Mouse (Mus musculus): ENCODE data around the gene Pex6.

The Pex6 gene

DNA sequence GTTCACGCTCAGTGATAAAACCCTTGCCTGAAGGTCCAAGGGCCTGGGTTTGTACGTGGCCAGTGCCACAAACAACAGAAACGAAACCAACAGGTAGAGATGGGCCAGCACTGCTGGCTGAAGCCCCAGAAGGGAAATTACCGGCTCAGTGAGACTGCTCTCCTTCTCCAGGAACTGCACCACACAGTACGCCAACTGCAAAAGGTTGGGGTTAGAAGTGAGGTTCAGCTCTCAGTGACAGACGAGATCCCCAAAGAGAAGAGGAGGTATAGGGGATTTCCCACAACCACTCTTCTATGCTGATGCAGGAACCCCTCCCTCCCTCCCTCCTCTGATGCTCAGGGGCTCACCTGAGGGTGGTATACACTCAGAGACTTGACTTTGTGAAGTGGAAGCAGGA, 25.4 kb upstream of the Pex6 start:
- Histone ChIP-seq H3K27me3 (ENCODE audit: control insufficient read depth, insufficient read depth, low read length, poor library complexity, severe bottlenecking) (no peaks in the 10 kb centered on the region), H3K36me3 (ENCODE audit: control insufficient read depth, insufficient read depth, low read length, poor library complexity, severe bottlenecking) (peaks cover 4% of the 10 kb centered on the region)
- DNase-seq (ENCODE audit: low read depth, low spot score), result no peak

DNA sequence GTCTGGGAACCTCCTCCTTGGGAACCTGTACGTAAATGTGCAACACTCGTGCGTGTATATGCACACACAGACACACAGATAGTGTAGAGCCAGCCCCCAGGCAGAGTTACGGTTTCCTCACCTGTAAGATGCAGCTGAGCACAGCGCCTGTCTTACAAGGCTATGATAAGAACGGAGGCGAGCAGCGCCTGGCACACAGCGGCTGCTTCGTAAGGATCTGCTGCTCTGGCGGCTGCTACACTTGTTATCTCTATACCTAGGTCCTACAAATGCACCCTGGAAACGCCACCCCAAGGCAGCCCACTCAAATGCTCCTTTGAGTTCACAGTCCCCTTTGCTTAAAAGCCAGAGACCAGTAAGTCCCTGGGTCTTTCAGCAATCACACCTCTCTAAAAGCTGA, 20.6 kb upstream of the Pex6 start:
- Histone ChIP-seq H3K27me3 (ENCODE audit: control insufficient read depth, insufficient read depth, low read length, poor library complexity, severe bottlenecking) (no peaks in the 10 kb centered on the region), H3K36me3 (ENCODE audit: control insufficient read depth, insufficient read depth, low read length, poor library complexity, severe bottlenecking) (peaks cover 4% of the 10 kb centered on the region)
- no peak for DNase-seq (ENCODE audit: low read depth, low spot score)

DNA sequence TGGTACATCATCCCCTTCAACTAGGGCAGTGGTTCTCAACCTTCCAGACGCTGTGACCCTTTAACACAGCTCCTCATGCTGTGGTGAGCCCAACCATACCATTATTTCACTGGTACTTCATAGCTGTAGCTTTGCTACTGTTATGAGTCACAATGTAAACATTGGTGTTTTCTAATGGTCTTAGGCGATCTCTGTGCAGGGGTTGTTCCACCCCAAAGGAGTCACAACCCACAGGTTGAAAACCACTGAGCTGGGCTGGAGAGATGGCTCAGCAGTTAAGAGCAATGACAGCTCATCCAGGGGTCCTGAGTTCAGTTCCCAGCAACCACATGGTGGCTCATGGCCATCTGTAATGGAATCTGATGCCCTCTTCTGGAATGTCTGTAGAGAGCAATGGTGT, 19.9 kb upstream of the Pex6 start:
- Histone ChIP-seq H3K27me3 (ENCODE audit: control insufficient read depth, insufficient read depth, low read length, poor library complexity, severe bottlenecking) (no peaks in the 10 kb centered on the region), H3K36me3 (ENCODE audit: control insufficient read depth, insufficient read depth, low read length, poor library complexity, severe bottlenecking) (peaks cover 1% of the 10 kb centered on the region)
- no peak for DNase-seq (ENCODE audit: low read depth, low spot score)

DNA sequence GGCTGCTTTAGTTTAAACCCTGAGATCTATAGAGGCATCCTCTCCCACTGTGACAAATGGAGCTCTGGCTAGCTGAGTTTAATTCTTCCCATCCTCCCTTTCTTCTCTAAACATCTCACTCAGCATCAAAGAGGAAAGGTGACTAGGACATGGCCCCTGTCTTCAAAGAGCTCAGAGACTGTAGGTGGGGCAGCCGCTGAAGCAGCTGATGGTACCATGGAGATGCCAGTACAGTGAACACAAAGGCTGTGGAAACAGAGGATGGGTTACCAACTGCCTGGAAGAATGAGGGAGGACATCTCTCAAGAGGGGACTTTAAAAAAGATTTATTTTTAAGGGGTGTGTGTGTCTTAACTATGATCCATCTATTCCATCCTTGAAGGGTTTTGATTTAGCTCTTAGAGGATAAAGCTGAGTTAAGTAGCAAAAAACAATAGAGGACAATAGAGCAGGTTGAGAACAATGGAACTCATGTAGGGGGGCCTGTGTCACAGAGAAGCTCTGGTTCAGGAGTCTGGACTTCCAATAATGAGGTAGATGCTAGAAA, 16.7 kb upstream of the Pex6 start:
- H3K36me3 ChIP-seq (ENCODE audit: control insufficient read depth, insufficient read depth, low read length, poor library complexity, severe bottlenecking), result no peaks in the 10 kb centered on the region; the same call in 1 of the 2 replicates

DNA sequence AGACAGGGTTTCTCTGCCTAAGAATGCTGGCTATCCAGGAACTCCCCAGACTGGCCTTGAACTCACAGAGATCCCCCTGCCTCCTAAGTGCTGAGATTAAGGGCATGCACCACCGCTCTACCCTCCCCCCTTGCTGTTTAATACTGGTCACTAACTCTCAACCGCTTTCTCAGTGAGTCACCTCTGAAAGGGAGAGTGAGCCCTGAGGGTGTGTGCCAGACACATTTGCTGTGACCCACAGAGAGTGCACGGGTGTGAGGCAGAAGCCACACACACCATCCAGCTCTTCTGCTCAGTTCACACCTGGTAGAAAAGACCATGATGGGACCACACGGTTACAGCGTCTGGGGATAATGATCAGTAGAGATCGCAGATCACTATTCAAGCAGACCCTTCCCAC, 12.7 kb upstream of the Pex6 start:
- H3K36me3 ChIP-seq (ENCODE audit: control insufficient read depth, insufficient read depth, low read length, poor library complexity, severe bottlenecking), result no peaks in the 10 kb centered on the region
- H3K27me3 ChIP-seq (ENCODE audit: control insufficient read depth, insufficient read depth, low read length, poor library complexity, severe bottlenecking), result no peaks in the 10 kb centered on the region
- DNase-seq (ENCODE audit: low read depth, low spot score), result no peak

More for the DNA sequence above, 16.7 kb upstream of the Pex6 start:
- no peaks in the 10 kb centered on the region for H3K27me3 ChIP-seq (ENCODE audit: control insufficient read depth, insufficient read depth, low read length, poor library complexity, severe bottlenecking)
- DNase-seq (ENCODE audit: low read depth, low spot score), result no peak

DNA sequence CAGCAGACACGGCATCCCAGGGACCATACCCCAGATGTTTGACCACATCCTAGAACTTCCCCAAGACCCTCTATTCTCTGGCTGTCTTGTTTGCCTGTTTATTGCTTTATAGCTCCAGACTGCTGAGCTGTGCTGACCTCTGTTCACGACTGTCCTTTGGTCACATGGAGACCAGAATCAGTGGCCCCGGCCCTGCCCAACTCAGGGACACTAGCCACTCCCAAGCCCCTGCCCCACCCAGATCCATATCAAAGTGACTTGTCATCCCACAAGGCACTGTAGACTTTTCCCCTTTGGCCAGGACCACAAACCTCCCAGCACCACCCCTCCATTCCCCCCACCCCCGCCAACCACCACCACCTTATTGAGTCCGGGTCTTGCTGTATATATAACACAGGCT, 12.0 kb upstream of the Pex6 start:
- no peaks in the 10 kb centered on the region for H3K36me3 ChIP-seq (ENCODE audit: control insufficient read depth, insufficient read depth, low read length, poor library complexity, severe bottlenecking)
- no peak for DNase-seq (ENCODE audit: low read depth, low spot score)
- H3K27me3 ChIP-seq (ENCODE audit: control insufficient read depth, insufficient read depth, low read length, poor library complexity, severe bottlenecking), result no peaks in the 10 kb centered on the region

DNA sequence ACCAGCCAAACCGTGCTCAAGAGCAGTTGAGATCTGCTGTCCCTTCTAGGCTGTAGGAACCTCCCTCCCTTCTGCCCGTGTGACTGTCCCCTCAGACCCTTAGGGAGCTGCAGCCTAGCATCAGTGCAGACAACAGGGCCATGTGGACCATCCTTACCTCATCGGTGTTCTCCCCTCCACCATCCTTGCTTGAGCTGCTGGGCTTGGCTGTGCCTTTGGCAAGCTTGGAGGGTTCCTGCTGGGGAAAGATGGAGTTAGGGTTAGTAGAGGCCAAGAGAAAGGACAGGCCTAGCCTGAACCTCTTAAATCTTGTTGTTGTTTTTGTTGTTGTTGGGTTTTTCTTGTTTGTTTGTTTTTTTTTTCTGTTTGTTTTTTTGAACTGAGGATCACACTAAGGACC, 11.4 kb upstream of the Pex6 start:
- no peaks in the 10 kb centered on the region for H3K36me3 ChIP-seq (ENCODE audit: control insufficient read depth, insufficient read depth, low read length, poor library complexity, severe bottlenecking)
- no peaks in the 10 kb centered on the region for H3K27me3 ChIP-seq (ENCODE audit: control insufficient read depth, insufficient read depth, low read length, poor library complexity, severe bottlenecking)
- no peak for DNase-seq (ENCODE audit: low read depth, low spot score)

DNA sequence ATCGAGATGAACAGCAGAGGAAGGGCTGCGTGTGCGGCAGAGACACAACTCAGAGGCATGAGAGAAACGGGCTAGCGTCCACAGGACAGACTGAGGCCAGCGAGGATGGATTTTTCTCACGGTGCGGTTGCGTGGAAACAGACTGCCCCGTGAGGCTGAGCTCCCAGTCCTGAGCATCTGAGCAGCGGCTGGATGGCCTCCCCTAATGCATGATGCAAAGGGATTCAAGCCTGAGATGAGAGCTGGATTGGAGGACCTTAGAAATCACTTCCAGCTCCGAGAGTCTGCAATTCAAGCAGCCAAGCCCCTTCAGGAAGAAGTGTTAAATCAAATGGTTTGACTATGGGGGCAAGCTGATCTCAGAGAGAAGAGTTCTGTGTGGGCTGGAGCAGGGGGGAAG, 9.8 kb upstream of the Pex6 start:
- Histone ChIP-seq H3K27me3 (ENCODE audit: control insufficient read depth, insufficient read depth, low read length, poor library complexity, severe bottlenecking) (no peaks in the 10 kb centered on the region), H3K36me3 (ENCODE audit: control insufficient read depth, insufficient read depth, low read length, poor library complexity, severe bottlenecking) (no peaks in the 10 kb centered on the region)
- no peak for DNase-seq (ENCODE audit: low read depth, low spot score)

DNA sequence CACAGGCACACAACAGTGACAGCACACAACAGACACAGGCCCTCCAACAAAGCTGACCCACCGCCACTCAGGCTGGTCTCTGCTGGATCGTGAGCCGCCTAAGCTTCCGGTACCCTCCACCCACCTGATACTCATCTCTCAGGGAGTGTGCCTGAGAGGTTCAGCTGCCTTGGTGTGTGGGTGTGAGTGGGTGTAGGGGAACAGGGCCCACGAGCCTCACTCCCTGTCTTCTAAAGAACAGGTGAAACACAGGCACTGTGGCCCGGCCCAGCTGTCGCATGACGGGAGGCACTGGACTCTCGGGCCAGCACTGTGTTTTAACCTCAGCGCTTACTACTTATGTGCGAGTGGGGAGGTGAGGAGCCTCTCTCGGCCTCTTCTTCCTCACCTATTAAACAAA, 9.2 kb upstream of the Pex6 start:
- no peak for DNase-seq (ENCODE audit: low read depth, low spot score)
- Histone ChIP-seq H3K27me3 (ENCODE audit: control insufficient read depth, insufficient read depth, low read length, poor library complexity, severe bottlenecking) (no peaks in the 10 kb centered on the region), H3K36me3 (ENCODE audit: control insufficient read depth, insufficient read depth, low read length, poor library complexity, severe bottlenecking) (no peaks in the 10 kb centered on the region)

DNA sequence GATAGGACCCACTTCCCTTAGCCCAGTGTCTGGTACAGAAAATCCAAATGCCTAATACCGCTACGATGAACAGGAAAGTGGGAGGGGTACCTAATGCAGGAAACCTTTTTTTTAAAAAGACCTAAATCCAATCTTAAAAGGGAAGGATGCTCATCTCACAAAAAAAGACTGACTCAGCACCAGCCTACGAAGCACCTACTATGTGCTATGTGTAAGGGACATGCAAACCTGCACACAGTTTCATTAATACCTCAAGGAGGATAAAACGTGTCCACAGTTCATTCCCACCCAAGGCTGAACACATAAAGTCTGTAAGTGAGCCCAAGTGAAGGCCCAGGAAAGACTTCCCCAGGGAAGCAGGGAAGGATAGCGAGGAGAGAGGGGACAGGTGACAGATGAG, 8.8 kb upstream of the Pex6 start:
- H3K36me3 ChIP-seq (ENCODE audit: control insufficient read depth, insufficient read depth, low read length, poor library complexity, severe bottlenecking), result no peaks in the 10 kb centered on the region
- DNase-seq (ENCODE audit: low read depth, low spot score), result no peak
- no peaks in the 10 kb centered on the region for H3K27me3 ChIP-seq (ENCODE audit: control insufficient read depth, insufficient read depth, low read length, poor library complexity, severe bottlenecking)

DNA sequence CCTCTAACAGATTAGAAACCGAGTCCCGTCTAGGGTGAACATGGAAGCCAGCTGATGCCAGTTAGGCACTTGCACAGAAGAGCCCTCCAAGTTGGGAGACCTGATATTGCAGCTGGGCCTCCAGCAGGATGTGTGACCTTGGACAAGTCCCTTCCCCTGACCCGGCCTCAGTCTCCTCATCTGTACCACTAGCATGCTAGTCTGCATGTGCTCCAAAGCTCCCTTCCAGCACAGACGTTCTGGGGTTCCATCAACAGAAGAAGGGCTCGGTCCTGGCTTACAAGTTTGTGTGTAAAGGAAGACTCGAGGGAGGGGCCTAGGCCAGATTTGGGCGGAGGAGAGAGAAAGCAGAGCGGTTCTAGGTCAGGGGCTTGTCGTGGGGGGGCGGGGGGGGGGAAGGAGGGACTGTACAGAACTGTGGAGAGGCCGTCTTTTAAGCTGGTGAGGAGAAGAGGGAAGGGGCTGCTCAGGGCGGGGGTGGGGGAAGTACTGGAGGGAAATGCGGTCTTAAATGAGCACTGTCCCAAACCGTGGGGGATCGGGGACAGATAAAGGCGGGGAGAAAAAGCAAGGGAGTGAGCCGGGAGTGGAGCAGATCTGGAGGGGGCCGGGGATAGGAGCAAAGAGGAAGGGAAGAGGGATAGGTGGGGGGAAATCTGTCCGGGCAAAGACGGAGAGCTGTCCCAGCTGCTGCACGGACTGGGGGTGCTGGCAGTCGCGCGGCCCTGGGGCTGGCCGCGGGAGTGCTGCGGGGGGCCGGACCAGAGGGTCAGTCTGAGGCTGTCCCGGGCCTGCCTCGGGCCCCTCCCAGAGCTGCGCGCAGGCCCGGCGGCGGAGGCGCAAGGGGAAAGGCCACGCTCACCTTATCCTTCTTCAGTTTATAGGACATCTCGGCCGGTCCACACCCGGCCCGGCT, 7.0 kb upstream of the Pex6 start:
- Histone ChIP-seq H3K36me3 (ENCODE audit: control insufficient read depth, insufficient read depth, low read length, poor library complexity, severe bottlenecking) (no peaks in the 10 kb centered on the region), H3K27me3 (ENCODE audit: control insufficient read depth, insufficient read depth, low read length, poor library complexity, severe bottlenecking) (no peaks in the 10 kb centered on the region)
- peak; percentile 18 for DNase-seq (ENCODE audit: low read depth, low spot score)

DNA sequence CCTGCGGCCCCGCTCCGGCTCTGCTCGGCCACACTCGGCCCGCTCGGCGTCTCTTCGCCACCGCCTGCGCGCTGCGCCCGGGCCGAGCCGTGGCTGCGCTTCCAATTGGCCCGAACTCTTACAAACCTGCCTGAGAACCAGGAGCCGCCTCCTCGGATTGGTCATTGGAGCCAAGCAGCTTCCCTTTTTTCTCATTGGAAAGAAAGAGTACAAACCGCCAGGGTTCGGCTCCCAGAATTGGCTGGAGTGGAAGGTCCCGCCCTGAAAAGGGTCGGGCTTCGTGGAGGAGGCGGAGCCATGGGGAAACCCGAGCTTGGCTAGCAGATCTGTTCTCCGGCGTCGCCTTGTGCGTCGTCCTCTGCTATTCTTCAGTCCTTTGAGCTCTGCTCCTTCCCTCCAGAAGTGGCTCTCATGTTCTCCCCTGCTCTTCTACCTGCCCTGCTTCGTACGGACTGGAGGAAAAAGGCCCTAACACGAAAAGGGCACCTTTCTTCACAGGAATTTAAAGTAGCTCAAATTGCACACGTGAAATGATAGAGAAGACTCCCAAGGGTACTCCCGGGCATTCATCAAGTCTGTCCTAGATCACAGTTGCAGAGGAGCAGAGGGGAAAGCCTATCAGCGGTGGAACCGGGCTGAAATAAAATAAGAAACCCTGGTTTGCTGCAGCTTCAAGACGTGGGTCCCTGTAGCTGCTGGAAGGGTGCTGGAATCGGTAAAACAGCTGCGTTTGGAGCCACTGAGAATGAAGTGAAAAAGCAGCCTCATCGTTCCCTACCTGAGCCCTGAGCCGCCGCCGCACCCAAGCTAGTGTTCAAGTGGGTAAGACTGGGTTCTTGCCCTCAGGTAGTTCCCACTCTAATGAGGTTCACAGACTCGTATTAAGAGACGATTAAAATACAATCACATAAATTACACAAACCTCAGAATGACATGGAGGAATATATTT, 6.1 kb upstream of the Pex6 start, which contains the start of gene Ppp2r5d:
Gene Ppp2r5d, minus strand, starts transcription at position 225 of the 949 bp plus-strand sequence.
- DNase-seq (ENCODE audit: low read depth, low spot score), result peak; percentile 96
- H3K36me3 ChIP-seq (ENCODE audit: control insufficient read depth, insufficient read depth, low read length, poor library complexity, severe bottlenecking), result no peaks in the 10 kb centered on the region
- no peaks in the 10 kb centered on the region for H3K27me3 ChIP-seq (ENCODE audit: control insufficient read depth, insufficient read depth, low read length, poor library complexity, severe bottlenecking)

DNA sequence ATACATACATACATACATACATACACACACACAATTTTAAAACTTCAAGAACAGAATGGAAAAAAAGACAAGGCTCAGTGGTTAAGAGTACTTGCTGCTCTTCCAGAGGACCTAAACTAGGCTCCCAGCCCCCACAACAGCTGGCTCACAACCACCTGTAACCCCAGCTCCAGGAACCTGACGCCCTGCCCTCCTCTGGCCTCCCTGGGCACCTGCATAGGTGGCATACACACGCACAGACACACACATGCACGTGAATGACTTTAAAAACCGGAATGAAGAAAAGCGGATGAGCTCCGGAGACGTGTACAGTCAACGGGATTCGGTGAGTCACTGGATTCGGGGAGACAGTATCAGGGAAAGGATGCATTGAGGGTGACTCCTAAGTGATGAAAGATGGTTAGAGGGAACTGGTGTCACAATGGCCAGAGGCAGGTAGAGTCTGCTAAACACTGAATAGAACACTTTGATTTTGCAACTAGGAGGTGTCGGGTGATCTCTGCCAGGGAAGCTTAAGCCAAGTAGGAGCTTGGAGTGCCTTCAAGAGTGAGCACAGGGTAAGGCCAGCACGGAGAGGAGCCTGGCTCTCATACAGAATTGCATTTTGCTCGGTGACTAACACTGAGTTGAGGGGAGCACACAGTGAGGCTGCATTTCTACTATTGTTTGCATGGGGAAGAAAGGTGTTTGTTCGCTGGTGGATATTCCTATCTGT, 4.7 kb upstream of the Pex6 start:
- Histone ChIP-seq H3K27me3 (ENCODE audit: control insufficient read depth, insufficient read depth, low read length, poor library complexity, severe bottlenecking) (no peaks in the 10 kb centered on the region), H3K36me3 (ENCODE audit: control insufficient read depth, insufficient read depth, low read length, poor library complexity, severe bottlenecking) (no peaks in the 10 kb centered on the region)
- DNase-seq (ENCODE audit: low read depth, low spot score), result no peak

DNA sequence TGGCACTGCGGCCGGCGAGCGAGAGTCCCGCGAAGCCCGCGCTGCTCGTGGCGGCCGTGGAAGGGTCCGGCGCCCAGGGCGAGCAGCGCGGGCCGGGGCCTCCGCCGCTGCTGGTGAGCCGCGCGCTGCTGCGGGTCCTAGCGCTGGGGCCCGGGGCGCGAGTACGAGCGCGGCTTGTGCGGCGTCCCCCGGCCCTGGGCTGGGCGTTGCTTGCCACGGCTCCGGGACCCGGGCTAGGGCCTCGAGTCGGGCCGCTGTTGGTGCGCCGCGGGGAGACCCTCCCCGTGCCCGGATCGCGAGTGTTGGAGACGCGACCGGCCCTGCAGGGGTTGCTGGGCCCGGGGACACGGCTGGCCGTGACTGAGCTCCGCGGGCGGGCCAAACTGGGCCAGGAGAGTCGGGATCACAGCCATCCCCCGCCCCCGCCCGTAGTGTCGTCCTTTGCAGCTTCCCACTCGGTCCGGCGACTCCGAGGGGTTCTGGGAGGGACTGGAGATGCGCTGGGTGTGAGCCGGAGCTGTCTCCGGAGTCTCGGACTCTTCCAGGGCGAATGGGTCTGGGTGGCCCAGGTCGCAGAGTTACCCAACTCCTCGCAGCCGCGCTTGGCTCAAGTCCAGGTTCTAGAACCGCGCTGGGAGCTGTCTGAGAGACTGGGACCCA, 479 bp downstream of the Pex6 start:
- DNase-seq (ENCODE audit: low read depth, low spot score), result no peak

More for the DNA sequence above, 479 bp downstream of the Pex6 start:
- H3K36me3 ChIP-seq (ENCODE audit: control insufficient read depth, insufficient read depth, low read length, poor library complexity, severe bottlenecking), result peaks cover 9% of the 10 kb centered on the region
- no peaks in the 10 kb centered on the region for H3K27me3 ChIP-seq (ENCODE audit: control insufficient read depth, insufficient read depth, low read length, poor library complexity, severe bottlenecking)
